Mouse (Mus musculus) limb, embryonic 14.5 days (tissue): Measurements from ENCODE around the gene Topbp1. TPM values are rescaled to one million over a fixed set of nuclear protein-coding genes. Genes with fewer than 3 reads are reported as not detected.

Source experiments
- ATAC-seq: fragments of 200-750 bp; cut with Nextera tagmentation; 2 replicates; pipeline ENCODE4 v1.8.0; 2017; ENCODE audit warnings: low read depth, moderate number of reproducible peaks, moderate TSS enrichment; ENCODE audit not compliant: low FRiP score
- DNase-seq: peaks from one replicate; pipeline ENCODE4 v3.0.0-alpha.2; 2015; ENCODE audit warnings: low spot score
- H3K27ac ChIP-seq: fragments of 300-500 bp; sonication (generic); replicated peaks from 2 replicates; pipeline ENCODE4 v1.5.1; 2014; ENCODE audit warnings: low read depth, mild to moderate bottlenecking, low read length, moderate library complexity, mixed read lengths
- H3K27me3 ChIP-seq: fragments of 300-500 bp; sonication (generic); 2 replicates; pipeline ENCODE4 v1.6.1; 2014; ENCODE audit warnings: low read length, mixed read lengths; ENCODE audit not compliant: control insufficient read depth, insufficient read depth
- H3K36me3 ChIP-seq: fragments of 300-500 bp; sonication (generic); 2 replicates; pipeline ENCODE4 v1.6.1; 2014; ENCODE audit warnings: mild to moderate bottlenecking, low read length, moderate library complexity, mixed read lengths; ENCODE audit not compliant: control insufficient read depth, insufficient read depth
- H3K4me1 ChIP-seq: fragments of 300-500 bp; sonication (generic); 2 replicates; pipeline ENCODE4 v1.6.1; 2014; ENCODE audit warnings: antibody characterized with exemption, low read length, mixed read lengths; ENCODE audit not compliant: control insufficient read depth, insufficient read depth
- H3K4me2 ChIP-seq: fragments of 300-500 bp; sonication (generic); replicated peaks from 2 replicates; pipeline ENCODE4 v1.6.1; 2014; ENCODE audit warnings: low read depth, mild to moderate bottlenecking, low read length, moderate library complexity; ENCODE audit not compliant: severe bottlenecking
- H3K4me3 ChIP-seq: fragments of 300-500 bp; sonication (generic); replicated peaks from 2 replicates; pipeline ENCODE4 v1.5.1; 2014; ENCODE audit warnings: low read length
- H3K9ac ChIP-seq: fragments of 300-500 bp; sonication (generic); 2 replicates; pipeline ENCODE4 v1.6.1; 2014; ENCODE audit warnings: mild to moderate bottlenecking, low read depth, low read length, moderate library complexity; ENCODE audit not compliant: severe bottlenecking
- H3K9me3 ChIP-seq: fragments of 300-500 bp; sonication (generic); 2 replicates; pipeline ENCODE4 v1.6.1; 2016; ENCODE audit warnings: low read length; ENCODE audit not compliant: control insufficient read depth
- POLR2A ChIP-seq: fragments of 200-500 bp; IDR thresholded peaks from 2 replicates; pipeline ENCODE4 v1.8.0; 2012; ENCODE audit warnings: inconsistent platforms, mild to moderate bottlenecking, moderate library complexity, borderline replicate concordance; ENCODE audit not compliant: insufficient read depth, insufficient read length; ENCODE audit errors: extremely low read depth
- WGBS: fragments of 180-500 bp; shearing (Covaris S2); extraction: QIAGEN DNeasy Blood & Tissue Kit; methylation state at CpG from one replicate; pipeline ENCODE4 v1.1.7; 2014; 5-methylcytosine and 5-hydroxymethylcytosine counted together
- polyA plus RNA-seq, 2 experiments: library from polyadenylated mRNA; depleted of rRNA in 1 of 2; stranded (reverse) in 1 of 2; unstranded in 1 of 2; fragments of >200 nt; fragmentation: Nextera tagmentation in 1 of 2; extraction: Ambion mirVana in 1 of 2; gene quantifications; 2 replicates each; pipeline versions ENCODE4 v1.2.1 to v1.2.3; 2012 to 2014

The Topbp1 gene
- polyA plus RNA-seq, 2 experiments = 60.9 to 72.0 TPM

- DNase-seq (no peak), ATAC-seq (no peak)
- no peak overlapping the region for H3K4me3 ChIP-seq
- H3K27me3 ChIP-seq = no peaks in the 10 kb centered on the region
- H3K9me3 ChIP-seq = no peaks in the 10 kb centered on the region
- no peak overlapping the region for H3K4me2 ChIP-seq
- WGBS = 90% methylated on average over 2 of the region's 2 CpGs
- no peak overlapping the region for H3K27ac ChIP-seq
- H3K36me3 ChIP-seq = no peaks in the 10 kb centered on the region
- no peaks in the 10 kb centered on the region for H3K4me1 ChIP-seq
- no peak for TF ChIP-seq POLR2A
- H3K9ac ChIP-seq = no peak overlapping the region
These were observed 10.5 kb upstream of the Topbp1 start for GRCm38 (mm10) chr9:103294507-103294906.

- no peaks in the 10 kb centered on the region for H3K27me3 ChIP-seq
- no peak overlapping the region for H3K27ac ChIP-seq
- WGBS = 94% methylated on average over 8 of the region's 8 CpGs
- no peak overlapping the region for H3K4me2 ChIP-seq
- no peaks in the 10 kb centered on the region for H3K9me3 ChIP-seq
- H3K36me3 ChIP-seq = no peaks in the 10 kb centered on the region
- no peak for TF ChIP-seq POLR2A
- ATAC-seq (no peak), DNase-seq (no peak)
- H3K4me1 ChIP-seq = no peaks in the 10 kb centered on the region
- no peak overlapping the region for H3K4me3 ChIP-seq
- H3K9ac ChIP-seq = no peak overlapping the region
These were observed 3.9 kb upstream of the Topbp1 start for GRCm38 (mm10) chr9:103301086-103301485.

- H3K27me3 ChIP-seq = no peaks in the 10 kb centered on the region
- TF ChIP-seq POLR2A = no peak
- no peaks in the 10 kb centered on the region for H3K9me3 ChIP-seq
- no peak overlapping the region for H3K9ac ChIP-seq
- ATAC-seq (no peak), DNase-seq (no peak)
- 0 out of 2 replicates have a peak, but pooled peaks cover under 1% of the 10 kb centered on the region for H3K36me3 ChIP-seq
- H3K4me3 ChIP-seq = no peak overlapping the region
- no peaks in the 10 kb centered on the region for H3K4me1 ChIP-seq
- no peak overlapping the region for H3K27ac ChIP-seq
- H3K4me2 ChIP-seq = no peak overlapping the region
- WGBS = 78% methylated on average over 4 of the region's 4 CpGs
These were observed 2.8 kb upstream of the Topbp1 start for GRCm38 (mm10) chr9:103302239-103302638.

- H3K4me2 ChIP-seq = no peak overlapping the region
- H3K4me3 ChIP-seq = no peak overlapping the region
- H3K27ac ChIP-seq = no peak overlapping the region
- ATAC-seq (no peak), DNase-seq (peak; percentile 30)
- no peaks in the 10 kb centered on the region for H3K9me3 ChIP-seq
- H3K4me1 ChIP-seq = no peaks in the 10 kb centered on the region; the same call in 1 of the 2 replicates
- 62% methylated on average over 3 of the region's 3 CpGs for WGBS
- no peak for TF ChIP-seq POLR2A
- no peaks in the 10 kb centered on the region for H3K27me3 ChIP-seq
- H3K36me3 ChIP-seq = peaks cover 5% of the 10 kb centered on the region; the same call in 1 of the 2 replicates
- no peak overlapping the region for H3K9ac ChIP-seq
These were observed 2.3 kb upstream of the Topbp1 start for GRCm38 (mm10) chr9:103302666-103303065.

- Histone ChIP-seq H3K27me3 (no peaks in the 10 kb centered on the region), H3K4me2 (peak overlapping the region; percentile 64), H3K9me3 (no peaks in the 10 kb centered on the region), H3K4me3 (peak overlapping the region; percentile 95), H3K4me1 (no peaks in the 10 kb centered on the region; the same call in 1 of the 2 replicates), H3K9ac (peak overlapping the region; percentile 92), H3K36me3 (peaks cover 33% of the 10 kb centered on the region), H3K27ac (peak overlapping the region; percentile 92)
- WGBS = 1% methylated on average over 36 of the region's 40 CpGs
- peak; percentile 70 for DNase-seq
- TF ChIP-seq POLR2A = no peak
- peak; percentile 62 for ATAC-seq
These were observed 472 bp downstream of the Topbp1 start for GRCm38 (mm10) chr9:103305332-103306041.
